In genomic region chr2:31689045-31689444, GRCm38 (mm10) we compare ENCODE assay signal across 8 mouse cellular contexts. TPM values are rescaled to one million over a fixed set of nuclear protein-coding genes. Genes with fewer than 3 reads are reported as not detected.
DNase-seq lines count a peak whose midpoint lies in the region; ATAC-seq and TF ChIP-seq lines count a peak whose summit lies in the region.

No protein-coding gene starts in this region.

- peak overlapping the region; percentile 100 for H3K4me3 ChIP-seq in left cerebral cortex, adult 2 months
- peak overlapping the region; percentile 77 for H3K4me3 ChIP-seq in cortical plate, adult 2 months (ENCODE audit: insufficient read depth, low read length)
- peak overlapping the region; percentile 74 for H3K4me3 ChIP-seq in liver, adult 2 months (ENCODE audit: insufficient read depth, low read depth, low read length)
- peak overlapping the region; percentile 89 for H3K4me3 ChIP-seq in neural tube, embryonic 12.5 days

- TF ChIP-seq CTCF in left cerebral cortex, adult 2 months (IDR thresholded peaks at IDR 0.05) = no peak
- TF ChIP-seq CTCF in cortical plate, adult 2 months (IDR thresholded peaks at IDR 0.05; ENCODE audit: extremely low read depth, insufficient read depth, low read length) = no peak
- TF ChIP-seq CTCF in liver, adult 2 months (IDR thresholded peaks at IDR 0.05; ENCODE audit: low read depth, low read length) = no peak

- H3K36me3 ChIP-seq in liver, adult 2 months (ENCODE audit: control insufficient read depth, insufficient read depth, low read length) = no peaks in the 10 kb centered on the region; the same call in 1 of the 2 replicates
- H3K36me3 ChIP-seq in neural tube, embryonic 12.5 days = peaks cover 3% of the 10 kb centered on the region; the same call in 1 of the 2 replicates

- no peaks in the 10 kb centered on the region for H3K9me3 ChIP-seq in neural tube, embryonic 12.5 days

- WGBS in liver, adult 2 months = 1% methylated on average over 12 of the region's 12 CpGs
- under 1% methylated on average over 12 of the region's 12 CpGs for WGBS in neural tube, embryonic 12.5 days

- ATAC-seq in neural tube, embryonic 12.5 days (ENCODE audit: low FRiP score, low read depth) = no peak
- ATAC-seq in cerebellum, adult (ENCODE audit: insufficient number of reproducible peaks, low FRiP score, low TSS enrichment) = no peak

- peak in 1 of 2 experiments; percentile 20 for DNase-seq in left cerebral cortex, adult 2 months (ENCODE audit: extremely low spot score in 1 of 2, low spot score in 2 of 2)
- DNase-seq in left cerebral cortex, adult 8-10 months (ENCODE audit: low spot score in 2 of 2) = no peak
- peak; percentile 10 to 28 for DNase-seq in heart, postnatal 14 days
- peak; percentile 55 for DNase-seq in liver, adult 2 months (ENCODE audit: extremely low read depth, low read depth, low spot score)
- DNase-seq in layer of hippocampus, adult 9-10 months (ENCODE audit: low spot score) = no peak

- no peak for TF ChIP-seq POLR2A in cortical plate, adult 2 months (IDR thresholded peaks at IDR 0.05; ENCODE audit: extremely low read depth, insufficient read depth, low read length)
- TF ChIP-seq POLR2A in liver, adult 2 months (IDR thresholded peaks at IDR 0.05; ENCODE audit: extremely low read depth, insufficient read depth, low read length) = no peak

- H3K9ac ChIP-seq in liver, adult 2 months (ENCODE audit: low read depth, low read length) = peak overlapping the region; percentile 85
- peak overlapping the region; percentile 89 for H3K9ac ChIP-seq in neural tube, embryonic 12.5 days

- peaks cover 13% of the 10 kb centered on the region; the same call in 1 of the 2 replicates for H3K79me2 ChIP-seq in liver, adult 2 months (ENCODE audit: control insufficient read depth, insufficient read depth, low read length)

- H3K4me1 ChIP-seq in cortical plate, adult 2 months (ENCODE audit: control insufficient read depth, insufficient read depth, low read length) = peaks cover 3% of the 10 kb centered on the region
- peaks cover 6% of the 10 kb centered on the region for H3K4me1 ChIP-seq in liver, adult 2 months (ENCODE audit: control insufficient read depth, insufficient read depth, low read length)
- peaks cover 18% of the 10 kb centered on the region for H3K4me1 ChIP-seq in neural tube, embryonic 12.5 days

- H3K27ac ChIP-seq in left cerebral cortex, adult 2 months = peak overlapping the region; percentile 96
- H3K27ac ChIP-seq in cortical plate, adult 2 months (ENCODE audit: insufficient read depth, low read length) = 0 out of 2 replicates have a peak overlapping the region, but pooled peaks have one; percentile 30
- peak overlapping the region; percentile 66 for H3K27ac ChIP-seq in liver, adult 2 months (replicated peaks; ENCODE audit: insufficient read depth, low read depth, low read length)
- H3K27ac ChIP-seq in neural tube, embryonic 12.5 days = 0 out of 2 replicates have a peak overlapping the region, but pooled peaks have one; percentile 84

- no peaks in the 10 kb centered on the region for H3K27me3 ChIP-seq in liver, adult 2 months (ENCODE audit: control insufficient read depth, insufficient read depth, low read length)
- no peaks in the 10 kb centered on the region for H3K27me3 ChIP-seq in neural tube, embryonic 12.5 days (replicated peaks)

- intact Hi-C loops in left cerebral cortex, adult 2 months (cut with DNase I) = no loop called here
- intact Hi-C loops in heart, postnatal 14 days (cut with DNase I) = loop anchor here (2.0 to 10.0 kb wide), 2 partner anchors 72 to 446 kb away; no protein-coding TSS in a partner anchor

- peak overlapping the region; percentile 75 for H3K4me2 ChIP-seq in neural tube, embryonic 12.5 days (replicated peaks)

RNA-seq across cellular contexts. Expression of gene Abl1, which starts 0.9 kb away (rescaled TPM):
- total RNA-seq in left cerebral cortex, adult 2 months (2021) = 10 to 100 TPM; 41.0 to 43.2 TPM
- total RNA-seq in left cerebral cortex, adult 8-10 months (2022) = 10 to 100 TPM; 47.1 to 49.9 (median 47.7) TPM
- polyA plus RNA-seq in cortical plate, adult 2 months (2012; rRNA removed) = 38.4 and 39.9 TPM in 2 replicates
- total RNA-seq in heart, postnatal 14 days (2021) = 10 to 100 TPM; 43.1 to 45.7 TPM
- total RNA-seq in liver, adult 2 months (2014; rRNA removed) = 13.0 and 14.1 TPM in 2 replicates
- polyA plus RNA-seq in liver, adult 2 months (2012; rRNA removed) = 11.0 and 13.9 TPM in 2 replicates
- polyA plus RNA-seq in neural tube, embryonic 12.5 days (2016; fragmentation: Nextera tagmentation; extraction: Ambion mirVana) = 38.2 and 38.6 TPM in 2 replicates

RNA-seq across cellular contexts. Expression of gene Exosc2, which starts 18.5 kb away (rescaled TPM):
- total RNA-seq in left cerebral cortex, adult 2 months (2021) = 10 to 100 TPM; 21.3 to 22.8 TPM
- 10 to 100 TPM; 20.9 to 26.0 (median 24.4) TPM for total RNA-seq in left cerebral cortex, adult 8-10 months (2022)
- polyA plus RNA-seq in cortical plate, adult 2 months (2012; rRNA removed) = 24.4 and 27.3 TPM in 2 replicates
- total RNA-seq in heart, postnatal 14 days (2021) = 1 to 10 TPM; 9.1 to 9.2 TPM
- total RNA-seq in liver, adult 2 months (2014; rRNA removed) = 9.8 and 10.4 TPM in 2 replicates
- polyA plus RNA-seq in liver, adult 2 months (2012; rRNA removed) = 5.5 and 6.3 TPM in 2 replicates
- 50.5 and 51.3 TPM in 2 replicates for polyA plus RNA-seq in neural tube, embryonic 12.5 days (2016; fragmentation: Nextera tagmentation; extraction: Ambion mirVana)

RNA-seq across cellular contexts. Expression of gene Prdm12, which starts 49.2 kb away (rescaled TPM):
- under 1 TPM; 0.14 to 0.72 TPM for total RNA-seq in left cerebral cortex, adult 2 months (2021)
- 1 to 10 TPM in 2 of 4 experiments, under 1 TPM in 2; 0.18 to 1.6 (median 0.97) TPM for total RNA-seq in left cerebral cortex, adult 8-10 months (2022)
- 0.17 TPM in 2 replicates for polyA plus RNA-seq in cortical plate, adult 2 months (2012; rRNA removed)
- total RNA-seq in heart, postnatal 14 days (2021) = not detected
- not detected in 2 replicates for total RNA-seq in liver, adult 2 months (2014; rRNA removed)
- polyA plus RNA-seq in liver, adult 2 months (2012; rRNA removed) = not detected in 2 replicates
- polyA plus RNA-seq in neural tube, embryonic 12.5 days (2016; fragmentation: Nextera tagmentation; extraction: Ambion mirVana) = 37.3 and 54.2 TPM in 2 replicates

Comparison
In these comparisons a context has a peak if more than half of its experiments do, and no peak if none do; other contexts are left out.
1. DNase-seq: peak in heart, postnatal 14 days (2 of 2) and liver, adult 2 months (single experiment); none in left cerebral cortex, adult 8-10 months (0 of 2) and layer of hippocampus, adult 9-10 months (single experiment).
2. H3K27ac ChIP-seq: peak in every context shown above with its lines; median percentile 96 in left cerebral cortex, adult 2 months; 84 in neural tube, embryonic 12.5 days; 66 in liver, adult 2 months; 30 in cortical plate, adult 2 months.
3. Peak in every context shown above with its lines, with median percentiles within 50 percentile points of each other: H3K4me3 ChIP-seq.